7 mouse cellular contexts compared by ENCODE assay signal in genomic region chr3:129308102-129308752, GRCm38 (mm10). TPM values are rescaled to one million over a fixed set of nuclear protein-coding genes. Genes with fewer than 3 reads are reported as not detected.
A peak's percentile ranks its signal among the peaks of the same experiment; 100 is the strongest.
DNase-seq lines count a peak whose midpoint lies in the region; ATAC-seq lines count a peak whose summit lies in the region.

No protein-coding gene starts in this region.

- H3K9ac ChIP-seq in embryonic facial prominence, embryonic 14.5 days (ENCODE audit: low read depth, low read length) = no peak overlapping the region

- no peaks in the 10 kb centered on the region for H3K36me3 ChIP-seq in embryonic facial prominence, embryonic 14.5 days (ENCODE audit: control insufficient read depth, insufficient read depth, low read length)

- H3K9me3 ChIP-seq in embryonic facial prominence, embryonic 14.5 days (ENCODE audit: control insufficient read depth, low read length) = no peaks in the 10 kb centered on the region

- H3K27ac ChIP-seq in embryonic facial prominence, embryonic 14.5 days (replicated peaks; ENCODE audit: low read depth, low read length) = no peak overlapping the region

- 33% methylated on average over 10 of the region's 10 CpGs for WGBS in embryonic facial prominence, embryonic 14.5 days

- no peak overlapping the region for H3K4me3 ChIP-seq in embryonic facial prominence, embryonic 14.5 days (ENCODE audit: low read depth, low read length)

- peak overlapping the region; percentile 28; the same call in 1 of the 2 replicates for H3K4me2 ChIP-seq in embryonic facial prominence, embryonic 14.5 days (ENCODE audit: low read depth, low read length)

- ATAC-seq in embryonic facial prominence, embryonic 14.5 days (ENCODE audit: low read depth) = peak; percentile 87

- intact Hi-C loops in left cerebral cortex, postnatal 14 days (cut with DNase I) = loop anchor here (2.0 to 10.0 kb wide), 4 partner anchors 115 to 767 kb away; partner anchors contain the start of gene Elovl6

- H3K4me1 ChIP-seq in embryonic facial prominence, embryonic 14.5 days (ENCODE audit: control insufficient read depth, insufficient read depth, low read length) = no peaks in the 10 kb centered on the region

- H3K27me3 ChIP-seq in embryonic facial prominence, embryonic 14.5 days (replicated peaks; ENCODE audit: control insufficient read depth, insufficient read depth, low read length) = no peaks in the 10 kb centered on the region

- peak; percentile 18 to 72 for DNase-seq in left cerebral cortex, postnatal 14 days (ENCODE audit: low spot score in 2 of 2)
- no peak for DNase-seq in left cerebral cortex, adult 18-20 months (ENCODE audit: low spot score in 2 of 2)
- peak; percentile 70 for DNase-seq in R1 (ENCODE audit: low read depth, low spot score)
- peak; percentile 95 for DNase-seq in embryonic facial prominence, embryonic 14.5 days (ENCODE audit: low spot score)
- DNase-seq in lung, postnatal 25 days (ENCODE audit: low spot score) = peak; percentile 63
- DNase-seq in telencephalon, adult 2 months (ENCODE audit: low read depth, low spot score) = peak; percentile 60
- no peak for DNase-seq in layer of hippocampus, postnatal 25 days (ENCODE audit: extremely low spot score in 1 of 2, low spot score in 1 of 2)

RNA-seq across cellular contexts. Expression of gene Enpep, which starts 24.3 kb away (rescaled TPM):
- total RNA-seq in left cerebral cortex, postnatal 14 days (2021) = 1 to 10 TPM; 1.8 to 2.0 TPM
- total RNA-seq in left cerebral cortex, adult 18-20 months (2021) = 1 to 10 TPM; 1.6 to 2.0 TPM
- polyA plus RNA-seq in embryonic facial prominence, embryonic 14.5 days (2014; fragmentation: Nextera tagmentation; extraction: Ambion mirVana) = 9.2 and 10.5 TPM in 2 replicates
- total RNA-seq in layer of hippocampus, postnatal 25 days (2021) = 1 to 10 TPM; 1.4 to 2.3 TPM

Comparison
In these comparisons a context has a peak if more than half of its experiments do, and no peak if none do; other contexts are left out.
1. DNase-seq: peak in left cerebral cortex, postnatal 14 days (2 of 2), R1 (single experiment), embryonic facial prominence, embryonic 14.5 days (single experiment), lung, postnatal 25 days (single experiment) and telencephalon, adult 2 months (single experiment); none in left cerebral cortex, adult 18-20 months (0 of 2) and layer of hippocampus, postnatal 25 days (0 of 2).